Mouse (Mus musculus): ENCODE results near the gene Nol10. TPM values are rescaled to one million over a fixed set of nuclear protein-coding genes. Genes with fewer than 3 reads are reported as not detected.
"Not testable (repeated sequence)": the region's sequence is repeated elsewhere in the genome, so short reads cannot be mapped to it uniquely, and the experiment has no call there.

Nol10 gene
- polyA plus RNA-seq, 1 experiment from 2014 or later, result 19.8 TPM

- ATAC-seq (ENCODE audit: low read depth); H3K9ac ChIP-seq (replicated peaks; ENCODE audit: low read depth, low read length); H3K36me3 ChIP-seq (ENCODE audit: control insufficient read depth, insufficient read depth, low read length); H3K4me3 ChIP-seq (ENCODE audit: low read depth, low read length); H3K4me2 ChIP-seq (ENCODE audit: low read depth, low read length); H3K27me3 ChIP-seq (ENCODE audit: control insufficient read depth, insufficient read depth, low read length); H3K9me3 ChIP-seq (ENCODE audit: control insufficient read depth, low read length); H3K27ac ChIP-seq (ENCODE audit: low read depth, low read length); H3K4me1 ChIP-seq (ENCODE audit: control insufficient read depth, insufficient read depth, low read length): not testable (repeated sequence)
These were observed 122.3 kb downstream of the Nol10 start for GRCm38 (mm10) chr12:17470528-17470927.

- Histone ChIP-seq H3K4me3 (ENCODE audit: low read depth, low read length) (no peak overlapping the region), H3K9ac (replicated peaks; ENCODE audit: low read depth, low read length) (no peak overlapping the region), H3K27ac (ENCODE audit: low read depth, low read length) (no peak overlapping the region), H3K36me3 (ENCODE audit: control insufficient read depth, insufficient read depth, low read length) (no peaks in the 10 kb centered on the region), H3K9me3 (ENCODE audit: control insufficient read depth, low read length) (no peaks in the 10 kb centered on the region), H3K27me3 (ENCODE audit: control insufficient read depth, insufficient read depth, low read length) (no peaks in the 10 kb centered on the region), H3K4me1 (ENCODE audit: control insufficient read depth, insufficient read depth, low read length) (no peaks in the 10 kb centered on the region), H3K4me2 (ENCODE audit: low read depth, low read length) (no peak overlapping the region)
- no peak for ATAC-seq (ENCODE audit: low read depth)
- WGBS, result 78% methylated on average over 1 of the region's 1 CpGs
These were observed 123.1 kb downstream of the Nol10 start for GRCm38 (mm10) chr12:17471405-17471804.

- Histone ChIP-seq H3K27ac (ENCODE audit: low read depth, low read length) (no peak overlapping the region), H3K4me2 (ENCODE audit: low read depth, low read length) (no peak overlapping the region), H3K27me3 (ENCODE audit: control insufficient read depth, insufficient read depth, low read length) (no peaks in the 10 kb centered on the region), H3K4me1 (ENCODE audit: control insufficient read depth, insufficient read depth, low read length) (no peaks in the 10 kb centered on the region), H3K36me3 (ENCODE audit: control insufficient read depth, insufficient read depth, low read length) (no peaks in the 10 kb centered on the region), H3K4me3 (ENCODE audit: low read depth, low read length) (no peak overlapping the region), H3K9ac (replicated peaks; ENCODE audit: low read depth, low read length) (no peak overlapping the region), H3K9me3 (ENCODE audit: control insufficient read depth, low read length) (no peaks in the 10 kb centered on the region)
- WGBS, result 96% methylated on average over 3 of the region's 3 CpGs
- no peak for ATAC-seq (ENCODE audit: low read depth)
These were observed 124.9 kb downstream of the Nol10 start for GRCm38 (mm10) chr12:17473128-17473527.

GRCm38 (mm10) chr12:17473862-17474261 lies 125.6 kb downstream of the Nol10 start:
- 93% methylated on average over 3 of the region's 3 CpGs for WGBS
- ATAC-seq (ENCODE audit: low read depth), result no peak
- Histone ChIP-seq H3K9ac (replicated peaks; ENCODE audit: low read depth, low read length) (no peak overlapping the region), H3K9me3 (ENCODE audit: control insufficient read depth, low read length) (no peaks in the 10 kb centered on the region), H3K4me1 (ENCODE audit: control insufficient read depth, insufficient read depth, low read length) (no peaks in the 10 kb centered on the region), H3K27ac (ENCODE audit: low read depth, low read length) (no peak overlapping the region), H3K4me3 (ENCODE audit: low read depth, low read length) (no peak overlapping the region), H3K36me3 (ENCODE audit: control insufficient read depth, insufficient read depth, low read length) (no peaks in the 10 kb centered on the region), H3K4me2 (ENCODE audit: low read depth, low read length) (no peak overlapping the region), H3K27me3 (ENCODE audit: control insufficient read depth, insufficient read depth, low read length) (no peaks in the 10 kb centered on the region)

GRCm38 (mm10) chr12:17474681-17475080 lies 126.4 kb downstream of the Nol10 start:
- WGBS, result 68% methylated on average over 4 of the region's 4 CpGs
- no peak overlapping the region for H3K27ac ChIP-seq (ENCODE audit: low read depth, low read length)
- H3K4me3 ChIP-seq (ENCODE audit: low read depth, low read length), result no peak overlapping the region
- ATAC-seq (ENCODE audit: low read depth), result no peak; the same call in 1 of the 2 replicates
- H3K9ac ChIP-seq (replicated peaks; ENCODE audit: low read depth, low read length), result no peak overlapping the region
- H3K4me2 ChIP-seq (ENCODE audit: low read depth, low read length), result no peak overlapping the region
- no peaks in the 10 kb centered on the region for H3K9me3 ChIP-seq (ENCODE audit: control insufficient read depth, low read length)
- H3K27me3 ChIP-seq (ENCODE audit: control insufficient read depth, insufficient read depth, low read length), result no peaks in the 10 kb centered on the region
- no peaks in the 10 kb centered on the region for H3K36me3 ChIP-seq (ENCODE audit: control insufficient read depth, insufficient read depth, low read length)
- no peaks in the 10 kb centered on the region for H3K4me1 ChIP-seq (ENCODE audit: control insufficient read depth, insufficient read depth, low read length)

GRCm38 (mm10) chr12:17475146-17475545 lies 126.9 kb downstream of the Nol10 start:
- no peak overlapping the region for H3K4me2 ChIP-seq (ENCODE audit: low read depth, low read length)
- H3K36me3 ChIP-seq (ENCODE audit: control insufficient read depth, insufficient read depth, low read length), result no peaks in the 10 kb centered on the region
- no peaks in the 10 kb centered on the region for H3K9me3 ChIP-seq (ENCODE audit: control insufficient read depth, low read length)
- H3K4me3 ChIP-seq (ENCODE audit: low read depth, low read length), result no peak overlapping the region
- no peak overlapping the region for H3K27ac ChIP-seq (ENCODE audit: low read depth, low read length)
- no peak for ATAC-seq (ENCODE audit: low read depth)
- WGBS, result 92% methylated on average over 4 of the region's 4 CpGs
- H3K27me3 ChIP-seq (ENCODE audit: control insufficient read depth, insufficient read depth, low read length), result no peaks in the 10 kb centered on the region
- no peak overlapping the region for H3K9ac ChIP-seq (replicated peaks; ENCODE audit: low read depth, low read length)
- no peaks in the 10 kb centered on the region for H3K4me1 ChIP-seq (ENCODE audit: control insufficient read depth, insufficient read depth, low read length)

- Histone ChIP-seq H3K36me3 (ENCODE audit: control insufficient read depth, insufficient read depth, low read length) (no peaks in the 10 kb centered on the region), H3K27ac (ENCODE audit: low read depth, low read length) (no peak overlapping the region), H3K9me3 (ENCODE audit: control insufficient read depth, low read length) (no peaks in the 10 kb centered on the region), H3K9ac (replicated peaks; ENCODE audit: low read depth, low read length) (no peak overlapping the region), H3K4me1 (ENCODE audit: control insufficient read depth, insufficient read depth, low read length) (no peaks in the 10 kb centered on the region), H3K4me3 (ENCODE audit: low read depth, low read length) (no peak overlapping the region), H3K4me2 (ENCODE audit: low read depth, low read length) (no peak overlapping the region), H3K27me3 (ENCODE audit: control insufficient read depth, insufficient read depth, low read length) (no peaks in the 10 kb centered on the region)
- WGBS, result 87% methylated on average over 12 of the region's 12 CpGs
- ATAC-seq (ENCODE audit: low read depth), result no peak
These were observed 129.9 kb downstream of the Nol10 start for GRCm38 (mm10) chr12:17478196-17478595.

- no peak overlapping the region for H3K9ac ChIP-seq (replicated peaks; ENCODE audit: low read depth, low read length)
- WGBS, result 88% methylated on average over 2 of the region's 2 CpGs
- no peak overlapping the region for H3K27ac ChIP-seq (ENCODE audit: low read depth, low read length)
- H3K9me3 ChIP-seq (ENCODE audit: control insufficient read depth, low read length), result no peaks in the 10 kb centered on the region
- no peak overlapping the region for H3K4me2 ChIP-seq (ENCODE audit: low read depth, low read length)
- no peak for ATAC-seq (ENCODE audit: low read depth)
- no peaks in the 10 kb centered on the region for H3K36me3 ChIP-seq (ENCODE audit: control insufficient read depth, insufficient read depth, low read length)
- no peaks in the 10 kb centered on the region for H3K27me3 ChIP-seq (ENCODE audit: control insufficient read depth, insufficient read depth, low read length)
- no peaks in the 10 kb centered on the region for H3K4me1 ChIP-seq (ENCODE audit: control insufficient read depth, insufficient read depth, low read length)
- H3K4me3 ChIP-seq (ENCODE audit: low read depth, low read length), result no peak overlapping the region
These were observed 130.6 kb downstream of the Nol10 start for GRCm38 (mm10) chr12:17478856-17479255.

All from neural tube, embryonic 14.5 days (tissue).